Mouse (Mus musculus): ENCODE measurements around the gene A630023A22Rik.
A peak's percentile ranks its signal among the peaks of the same experiment; 100 is the strongest.

The A630023A22Rik gene

GRCm38 (mm10) chr14:34087856-34088398, 14.6 kb downstream of the A630023A22Rik start:
- DNase-seq (ENCODE audit: low read depth, low spot score): no peak

DNA sequence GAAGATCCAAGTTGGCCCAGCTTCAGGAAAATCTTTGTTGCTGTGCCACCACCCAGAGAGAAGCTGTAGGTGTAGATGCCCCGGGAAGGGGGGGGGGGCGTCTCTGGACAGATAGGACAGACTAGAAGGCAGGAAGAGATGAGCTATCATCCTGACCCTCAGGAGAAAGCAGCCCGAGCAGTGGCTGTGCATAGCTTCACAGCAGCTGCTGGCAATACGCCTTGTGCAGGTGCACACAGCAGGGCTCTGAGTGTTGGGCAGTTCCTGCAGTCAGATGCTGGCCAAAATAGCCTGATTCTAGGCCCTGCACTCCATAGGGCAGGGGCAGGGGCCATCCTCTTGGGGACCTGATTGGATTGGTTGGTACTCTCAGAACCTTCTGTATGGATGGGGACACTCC, 15.7 kb downstream of the A630023A22Rik start:
- DNase-seq (ENCODE audit: low read depth, low spot score): no peak

DNA sequence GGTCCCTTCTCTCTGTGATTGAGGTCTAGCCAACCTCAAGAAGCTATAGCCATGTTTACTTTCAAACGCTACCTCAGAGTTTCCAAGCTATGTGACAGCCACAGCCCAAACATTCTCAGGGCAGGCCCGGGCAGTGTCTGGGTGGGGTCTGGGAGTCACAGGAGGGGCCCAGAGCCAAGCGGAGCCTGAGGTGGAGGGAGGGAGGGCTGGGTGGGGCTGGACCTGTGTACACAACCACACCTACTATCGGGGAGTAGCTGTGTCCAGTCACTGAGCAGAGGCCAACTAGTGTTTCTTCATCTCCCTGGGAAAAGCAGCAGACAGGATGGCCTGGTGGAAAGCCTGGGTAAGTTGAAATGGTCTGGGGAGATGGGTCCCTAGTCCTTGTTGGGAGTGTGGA, 16.8 kb downstream of the A630023A22Rik start, which contains the start of gene Anxa8:
Gene Anxa8 (plus strand): TSS at position 251 of the 400 bp plus-strand sequence.
- no peak for DNase-seq (ENCODE audit: low read depth, low spot score)

GRCm38 (mm10) chr14:34080321-34080997, 22.1 kb downstream of the A630023A22Rik start:
- peak; percentile 61 for DNase-seq (ENCODE audit: low read depth, low spot score)

- DNase-seq (ENCODE audit: low read depth, low spot score): no peak
Measured at GRCm38 (mm10) chr14:34078293-34078692, 24.3 kb downstream of the A630023A22Rik start.

- DNase-seq (ENCODE audit: low read depth, low spot score): no peak
Measured at GRCm38 (mm10) chr14:34077222-34077621, 25.3 kb downstream of the A630023A22Rik start.

- DNase-seq (ENCODE audit: low read depth, low spot score): no peak
Measured at GRCm38 (mm10) chr14:34075346-34075745, 27.2 kb downstream of the A630023A22Rik start.

DNA sequence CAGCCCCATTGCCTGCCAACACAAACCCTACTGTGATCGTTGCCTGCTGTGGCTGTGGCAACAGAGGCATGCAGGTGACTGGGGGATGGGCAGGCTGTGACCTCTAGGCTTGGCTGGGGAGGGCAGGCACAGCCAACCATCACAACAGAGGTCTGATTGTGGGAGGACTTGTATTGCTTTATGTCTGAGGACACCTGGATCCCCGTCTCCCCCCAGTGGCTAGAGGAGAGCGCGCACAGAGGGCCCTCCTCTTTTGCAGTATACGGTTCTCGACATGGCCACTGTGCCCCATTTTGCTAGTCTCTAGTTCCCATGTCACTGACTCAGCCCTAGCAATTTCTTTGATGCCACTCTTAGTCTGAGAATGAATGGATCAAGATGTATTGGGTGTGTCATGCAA, 30.9 kb downstream of the A630023A22Rik start:
- DNase-seq (ENCODE audit: low read depth, low spot score): no peak

DNA sequence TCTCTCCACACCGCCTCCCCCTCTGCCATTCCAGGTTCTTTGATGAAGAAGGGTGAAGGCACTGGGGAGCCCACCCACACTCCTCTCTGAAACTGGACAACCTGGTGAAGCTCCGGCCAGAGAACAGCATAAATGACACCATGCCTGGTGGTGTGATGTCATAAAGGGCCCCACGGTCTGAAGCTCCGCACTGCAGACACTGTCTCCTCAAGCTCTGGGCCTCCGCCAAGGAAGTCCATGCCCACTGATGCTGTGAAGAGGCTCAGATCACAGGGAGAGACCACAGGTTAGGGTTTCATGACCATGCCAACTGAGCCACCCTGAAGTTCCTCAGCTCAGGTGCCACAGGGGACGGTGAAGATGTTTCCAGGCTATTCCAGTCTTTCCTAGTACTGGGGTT, 50.0 kb downstream of the A630023A22Rik start, which contains the start of gene Antxrl:
Gene Antxrl (plus strand): TSS at position 192 of the 400 bp plus-strand sequence.
- no peak for DNase-seq (ENCODE audit: low read depth, low spot score)

DNA sequence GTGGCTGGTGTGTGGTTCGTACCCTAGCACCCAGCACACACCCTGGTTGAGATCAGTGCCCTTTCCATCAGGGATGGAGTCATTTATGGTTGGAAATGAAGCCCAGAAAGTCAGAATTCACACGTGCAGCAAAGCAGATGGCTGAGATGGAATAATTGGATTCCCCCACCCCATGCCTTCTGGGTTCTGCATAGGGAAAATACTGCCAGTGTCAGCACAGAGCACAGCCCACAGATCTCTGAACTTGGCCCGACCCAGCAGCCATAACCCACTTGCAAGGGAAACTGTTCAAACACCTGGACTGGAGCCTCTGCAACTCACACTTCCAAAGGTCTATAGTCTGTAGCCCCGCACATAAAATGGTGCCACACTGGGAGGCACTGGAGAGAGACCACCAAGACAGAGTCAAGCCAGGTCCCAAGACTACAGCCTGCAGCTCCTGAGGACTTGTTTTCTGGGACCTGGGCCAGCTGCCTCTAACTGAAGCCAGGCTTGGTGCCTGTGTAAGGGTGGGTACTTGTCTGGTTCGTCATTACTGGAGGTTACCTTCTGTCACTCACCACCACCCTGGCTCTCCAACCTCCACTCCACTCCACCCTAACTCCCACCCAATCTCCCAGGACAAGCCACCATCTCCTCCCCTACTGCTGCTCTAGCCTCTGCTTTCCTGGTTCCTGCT, 52.3 kb downstream of the A630023A22Rik start:
- peak; percentile 24 for DNase-seq (ENCODE audit: low read depth, low spot score)

DNA sequence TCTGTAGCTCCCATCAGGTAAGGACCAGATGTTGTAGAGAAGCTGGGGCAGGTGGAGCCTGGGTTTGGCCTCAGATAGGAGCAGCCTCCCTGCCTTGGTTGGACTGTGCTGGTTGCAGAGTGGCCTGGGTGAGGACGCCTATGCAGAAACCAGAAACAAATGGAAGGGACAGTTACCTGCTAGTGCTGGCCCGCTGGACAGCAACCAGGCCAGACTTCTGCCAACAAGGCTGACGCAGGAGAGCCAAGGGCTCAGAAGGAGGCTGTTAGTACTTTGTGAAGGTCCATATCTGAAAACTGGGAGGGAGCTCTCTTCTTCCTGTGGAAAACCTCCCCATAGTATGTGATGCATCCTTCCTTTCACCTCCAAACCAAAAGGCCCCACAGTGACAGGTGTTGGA, 59.2 kb downstream of the A630023A22Rik start:
- no peak for DNase-seq (ENCODE audit: low read depth, low spot score)

DNA sequence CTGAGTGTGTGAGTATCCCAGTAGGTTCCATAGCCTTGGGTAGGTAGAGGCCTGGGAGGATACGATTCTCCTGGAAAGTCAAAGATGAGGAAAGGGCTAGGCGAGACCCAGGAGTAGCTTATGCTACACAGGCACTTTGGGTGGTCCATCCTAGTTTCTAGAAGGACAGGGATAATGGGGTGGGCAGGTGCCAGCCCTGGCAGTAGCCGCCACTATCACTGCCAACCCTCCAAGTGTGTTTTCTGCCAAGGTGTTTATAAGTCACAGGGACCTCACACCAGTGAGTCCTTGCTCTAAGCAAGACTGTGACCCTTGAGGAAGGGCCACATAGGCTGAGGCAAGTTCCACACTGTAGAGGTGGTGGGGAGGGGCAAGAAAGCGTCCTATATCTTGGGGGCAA, 61.3 kb downstream of the A630023A22Rik start:
- no peak for DNase-seq (ENCODE audit: low read depth, low spot score)

GRCm38 (mm10) chr14:34033841-34034610, 68.5 kb downstream of the A630023A22Rik start:
- DNase-seq (ENCODE audit: low read depth, low spot score): no peak

- no peak for DNase-seq (ENCODE audit: low read depth, low spot score)
Measured at GRCm38 (mm10) chr14:34026710-34027109, 75.8 kb downstream of the A630023A22Rik start.

- no peak for DNase-seq (ENCODE audit: low read depth, low spot score)
Measured at GRCm38 (mm10) chr14:34016938-34017337, 85.6 kb downstream of the A630023A22Rik start.

GRCm38 (mm10) chr14:34016381-34016780, 86.2 kb downstream of the A630023A22Rik start, which contains the start of gene Gm5460:
Gene Gm5460 (plus strand): TSS chr14:34016758.
- DNase-seq (ENCODE audit: low read depth, low spot score): no peak

DNA sequence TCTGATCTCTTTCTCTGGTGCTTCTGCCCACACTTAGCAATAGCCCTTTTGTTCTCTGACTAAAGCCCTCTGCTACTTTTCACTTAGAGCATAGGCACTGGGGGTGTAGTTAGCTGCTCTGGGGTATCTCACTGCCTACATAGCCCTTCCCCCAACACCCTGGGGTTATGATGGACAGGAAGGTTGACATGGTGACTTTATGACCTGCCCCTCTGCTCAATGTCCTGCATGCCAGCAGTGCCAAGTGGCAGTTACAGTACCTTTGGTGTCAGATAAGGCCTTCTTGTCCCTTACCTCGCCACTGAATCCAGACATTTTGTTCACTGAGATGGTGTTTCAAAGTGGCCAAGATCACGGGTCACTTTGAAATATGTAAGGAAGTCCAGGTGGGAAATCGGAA, 87.5 kb downstream of the A630023A22Rik start, which contains the start of gene Gm30083:
Gene Gm30083 (minus strand): TSS at position 120 of the 400 bp plus-strand sequence.
- DNase-seq (ENCODE audit: low read depth, low spot score): no peak

GRCm38 (mm10) chr14:34002358-34002757, 100.2 kb downstream of the A630023A22Rik start:
- DNase-seq (ENCODE audit: low read depth, low spot score): no peak

GRCm38 (mm10) chr14:34001445-34001844, 101.1 kb downstream of the A630023A22Rik start:
- DNase-seq (ENCODE audit: low read depth, low spot score): no peak
